Mouse (Mus musculus) adrenal gland, postnatal 10 days (tissue): ENCODE data around the gene Il33. TPM values are rescaled to one million over a fixed set of nuclear protein-coding genes. Genes with fewer than 3 reads are reported as not detected.
"Not testable (repeated sequence)": the region's sequence is repeated elsewhere in the genome, so short reads cannot be mapped to it uniquely, and the experiment has no call there.

ENCODE experiments used
- DNase-seq: peaks from one replicate; pipeline ENCODE4 v3.0.0; 2021; ENCODE audit warnings: mixed read lengths
- total RNA-seq, 2 experiments: library from RNA; stranded (reverse); gene quantifications; 2 replicates each; pipeline ENCODE4 v1.2.3; 2021

Gene Il33
- total RNA-seq, 2 experiments from 2014 or later, result 14.5 to 15.9 TPM

- DNase-seq, result no peak
Measured at GRCm38 (mm10) chr19:29940239-29940638, 15.3 kb downstream of the Il33 start.

- DNase-seq, result no peak
Measured at GRCm38 (mm10) chr19:29941208-29941607, 16.3 kb downstream of the Il33 start.

- DNase-seq, result no peak
Measured at GRCm38 (mm10) chr19:29942358-29942757, 17.4 kb downstream of the Il33 start.

- no peak for DNase-seq
Measured at GRCm38 (mm10) chr19:29944426-29944825, 19.5 kb downstream of the Il33 start.

GRCm38 (mm10) chr19:29944935-29945334 is 20.0 kb downstream of the Il33 start:
- not testable (repeated sequence) for DNase-seq

DNA sequence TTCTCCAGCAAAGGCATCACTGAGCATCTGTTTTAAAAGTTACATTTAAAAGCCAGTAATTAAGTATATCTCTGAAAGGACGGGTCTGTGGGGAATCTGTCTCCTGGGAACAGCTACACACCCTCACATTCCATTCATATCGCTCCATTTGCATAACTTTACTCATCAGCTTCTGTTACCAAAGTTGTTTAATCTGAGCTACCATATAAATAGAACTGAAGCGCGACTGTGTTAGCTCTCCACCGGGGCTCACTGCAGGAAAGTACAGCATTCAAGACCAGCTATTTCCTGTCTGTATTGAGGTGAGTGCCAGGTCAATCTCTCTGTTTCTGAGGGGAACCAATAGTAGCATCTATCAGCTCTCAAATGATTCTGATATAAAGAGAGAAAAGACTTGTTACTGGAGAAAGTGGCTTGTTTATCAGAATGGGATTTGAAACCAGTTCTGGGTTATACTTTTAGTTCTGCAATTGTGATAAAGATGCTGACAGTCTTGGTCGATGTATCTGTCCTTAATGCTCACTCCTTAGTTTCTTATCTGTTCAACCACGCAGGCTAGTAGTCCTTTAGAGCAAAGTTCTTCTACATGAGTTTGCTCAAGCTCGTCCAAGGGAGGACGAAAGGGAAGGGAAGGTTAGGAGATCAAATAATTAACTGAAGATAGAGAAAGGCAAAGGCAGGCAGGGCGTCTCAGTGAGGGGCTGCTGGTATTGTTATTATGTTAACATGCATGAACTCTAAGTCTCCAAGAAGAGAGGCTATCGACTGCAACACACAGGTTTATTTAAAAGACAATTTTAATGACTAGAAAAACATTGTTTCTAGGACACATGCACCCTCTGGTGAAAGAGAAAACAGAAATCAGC is 20.9 kb downstream of the Il33 start:
- no peak for DNase-seq

DNA sequence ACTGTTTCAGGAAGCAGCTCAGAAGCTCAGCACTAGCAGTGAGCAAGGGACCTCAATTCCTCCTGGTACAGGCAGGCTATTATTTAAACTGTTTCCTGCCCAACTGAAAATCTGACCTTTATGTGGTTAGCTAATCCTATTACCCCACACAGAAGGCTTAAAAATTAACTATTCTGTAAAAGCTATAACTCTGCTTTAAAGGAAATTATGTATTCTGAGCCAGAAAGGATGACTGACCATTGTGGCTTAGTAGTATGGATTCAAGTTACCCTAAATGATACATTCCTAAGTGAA is 21.5 kb downstream of the Il33 start:
- no peak for DNase-seq

GRCm38 (mm10) chr19:29947056-29947455 is 22.1 kb downstream of the Il33 start:
- DNase-seq, result no peak

DNA sequence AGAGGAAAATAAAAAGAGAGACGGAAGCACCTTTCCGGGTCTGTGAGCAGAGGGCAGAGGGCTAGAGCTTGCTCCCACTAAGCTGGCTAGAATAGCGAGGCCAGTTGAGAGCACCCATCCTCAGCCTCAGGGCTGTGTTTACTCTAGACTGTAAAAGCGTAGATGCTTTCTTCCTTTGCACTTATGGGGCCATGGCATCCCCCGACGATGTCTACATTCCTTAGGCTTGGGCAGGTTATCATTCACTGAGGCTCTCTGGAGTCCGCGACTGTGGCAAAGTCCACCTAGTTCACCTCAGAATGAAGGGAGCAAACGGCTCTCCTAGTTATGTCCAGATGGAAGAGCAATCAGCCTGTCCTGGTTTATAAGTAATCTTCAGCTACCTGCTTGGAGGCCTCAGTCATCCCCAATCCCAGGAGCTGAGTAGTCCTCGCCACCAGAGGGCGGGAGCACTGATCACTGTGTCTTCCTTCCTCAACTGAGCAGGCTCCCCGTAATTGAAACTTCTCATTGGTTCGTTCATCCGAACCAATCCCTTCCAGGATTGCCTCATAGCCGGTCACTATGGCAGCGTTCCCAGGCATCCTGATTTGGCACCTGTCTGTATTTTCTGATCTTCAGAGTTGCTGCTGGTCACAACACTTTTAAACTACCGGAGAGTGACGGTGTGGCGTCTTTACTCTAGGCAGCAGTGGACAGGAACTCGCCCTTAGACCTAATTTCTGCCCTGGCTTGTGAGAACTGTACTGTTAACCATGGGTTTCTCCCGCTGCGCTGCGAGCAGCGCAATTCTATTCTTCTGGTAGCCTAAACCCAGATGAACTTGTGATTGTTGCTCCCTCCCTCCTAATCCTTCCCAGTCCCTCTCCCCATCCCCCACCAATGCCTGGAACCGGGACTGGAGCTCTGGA is 23.2 kb downstream of the Il33 start:
- DNase-seq, result peak; percentile 79

DNA sequence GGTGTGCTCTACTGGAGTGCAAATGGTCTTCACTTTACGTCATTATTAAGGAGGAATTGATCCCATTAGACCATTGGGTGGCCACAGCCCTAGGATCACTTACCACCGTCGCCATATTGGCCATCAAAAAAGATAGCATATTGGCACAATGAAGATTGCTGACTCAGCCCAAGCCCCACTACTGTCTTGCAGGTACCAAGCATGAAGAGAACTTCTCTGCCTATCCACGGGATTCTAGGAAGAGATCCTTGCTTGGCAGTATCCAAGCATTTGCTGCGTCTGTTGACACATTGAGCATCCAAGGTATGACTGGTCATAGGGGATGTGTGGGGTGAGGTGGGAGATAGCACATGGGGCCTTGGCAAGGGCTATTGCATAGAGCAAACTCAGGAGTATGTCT is 27.6 kb downstream of the Il33 start:
- no peak for DNase-seq

- DNase-seq, result no peak
Measured at GRCm38 (mm10) chr19:29953833-29954232, 28.9 kb downstream of the Il33 start.

DNA sequence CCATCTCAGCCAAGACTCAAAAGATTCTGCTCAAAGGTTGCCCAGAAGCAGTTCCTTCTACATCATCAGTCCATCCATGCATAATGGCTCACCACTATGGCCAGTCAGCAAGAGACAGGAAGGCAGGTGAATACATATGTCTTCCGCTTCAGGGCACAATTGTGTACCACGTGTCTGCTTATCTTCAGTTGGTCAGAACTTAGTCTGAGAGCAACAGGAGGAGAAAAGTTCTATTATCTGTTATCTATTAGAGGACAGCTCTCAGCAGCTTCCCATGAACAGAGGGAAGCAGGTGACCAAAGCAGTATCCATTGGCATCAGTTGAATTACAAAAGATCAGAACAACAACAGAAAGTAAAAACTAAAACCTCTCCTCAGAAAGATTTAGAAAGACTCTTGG is 30.5 kb downstream of the Il33 start:
- DNase-seq, result no peak

DNA sequence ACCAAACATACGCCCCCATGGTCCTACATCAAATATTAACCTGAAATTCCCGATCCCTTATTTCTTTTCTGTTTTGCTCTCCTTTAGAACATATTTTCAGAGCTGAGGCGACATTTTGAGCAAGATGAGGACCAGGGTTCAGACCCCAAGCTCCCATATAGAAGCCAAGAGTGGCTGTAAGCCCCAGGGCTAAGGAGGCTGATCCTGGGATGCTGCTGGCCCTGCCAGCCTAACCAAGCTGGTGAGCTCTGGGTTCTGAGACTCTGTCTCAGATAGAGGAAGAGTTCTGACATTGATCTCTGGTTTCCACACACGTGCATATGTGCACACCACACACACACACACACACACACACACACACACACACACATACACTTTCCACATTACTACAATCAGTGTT is 36.0 kb downstream of the Il33 start:
- DNase-seq, result no peak

GRCm38 (mm10) chr19:29961842-29962241 is 36.9 kb downstream of the Il33 start:
- no peak for DNase-seq

DNA sequence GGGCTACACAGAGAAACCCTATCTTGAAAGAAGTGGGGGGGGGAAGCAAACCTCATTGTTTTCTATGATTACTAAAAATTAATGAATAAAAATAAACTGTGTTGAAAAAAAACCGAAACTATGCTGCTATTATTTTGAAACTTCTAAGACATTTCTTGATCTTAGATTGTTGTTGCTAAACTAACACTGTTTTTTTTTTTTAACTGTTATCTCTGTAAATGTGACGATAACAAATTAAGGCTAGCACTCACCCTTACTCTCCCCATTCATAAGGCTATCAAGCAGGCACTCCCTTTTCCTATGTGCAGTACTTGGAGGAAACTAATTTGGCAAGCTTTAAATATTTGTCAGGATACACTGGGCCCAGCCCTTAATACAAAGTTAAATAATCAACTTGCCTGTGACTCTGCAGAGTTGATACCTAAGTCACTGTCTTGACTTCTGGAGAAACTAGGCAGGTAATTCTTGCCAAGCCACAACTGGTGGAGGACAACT is 38.7 kb downstream of the Il33 start:
- no peak for DNase-seq

DNA sequence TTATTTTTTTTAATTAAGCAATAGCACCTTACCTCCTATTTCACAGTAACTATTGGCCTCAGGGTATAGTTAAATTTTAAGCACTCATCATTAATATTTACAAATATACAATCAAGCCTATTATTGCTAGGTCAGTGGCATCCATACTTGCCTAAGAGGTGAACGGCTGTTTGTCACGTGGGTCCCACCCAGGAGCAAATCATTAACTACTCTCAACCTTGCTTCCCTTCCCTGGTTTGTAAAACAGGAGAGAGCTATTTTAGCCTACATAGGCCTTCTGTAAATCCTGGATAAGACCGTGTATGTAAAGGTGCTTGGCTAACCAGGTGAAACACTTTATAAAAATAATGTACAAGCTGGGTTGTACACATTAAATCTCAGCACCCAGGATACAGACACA is 43.0 kb downstream of the Il33 start:
- DNase-seq, result no peak

- no peak for DNase-seq
Measured at GRCm38 (mm10) chr19:29973396-29973795, 48.5 kb downstream of the Il33 start.

DNA sequence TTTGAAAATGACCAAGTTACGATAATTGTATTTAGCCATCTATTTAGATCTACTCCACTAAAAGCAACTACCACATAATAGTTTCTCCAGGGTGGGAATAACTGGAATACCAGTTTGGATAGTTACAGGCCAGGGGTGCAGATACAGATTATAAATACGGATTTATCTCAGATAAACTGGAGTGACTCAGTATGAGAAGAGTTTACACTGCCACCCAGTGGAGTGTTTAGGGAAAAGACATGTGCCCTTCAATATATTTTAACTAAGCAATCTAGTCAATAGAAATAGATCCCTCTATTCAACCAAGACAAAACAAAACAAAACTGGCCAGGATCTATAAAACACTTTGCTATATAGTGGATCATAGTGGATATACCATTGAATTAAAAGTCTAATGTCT is 53.9 kb downstream of the Il33 start:
- peak; percentile 19 for DNase-seq

- DNase-seq, result no peak
Measured at GRCm38 (mm10) chr19:29979452-29980089, 54.7 kb downstream of the Il33 start.

GRCm38 (mm10) chr19:29984208-29985005 is 59.5 kb downstream of the Il33 start:
- DNase-seq, result peak; percentile 66

DNA sequence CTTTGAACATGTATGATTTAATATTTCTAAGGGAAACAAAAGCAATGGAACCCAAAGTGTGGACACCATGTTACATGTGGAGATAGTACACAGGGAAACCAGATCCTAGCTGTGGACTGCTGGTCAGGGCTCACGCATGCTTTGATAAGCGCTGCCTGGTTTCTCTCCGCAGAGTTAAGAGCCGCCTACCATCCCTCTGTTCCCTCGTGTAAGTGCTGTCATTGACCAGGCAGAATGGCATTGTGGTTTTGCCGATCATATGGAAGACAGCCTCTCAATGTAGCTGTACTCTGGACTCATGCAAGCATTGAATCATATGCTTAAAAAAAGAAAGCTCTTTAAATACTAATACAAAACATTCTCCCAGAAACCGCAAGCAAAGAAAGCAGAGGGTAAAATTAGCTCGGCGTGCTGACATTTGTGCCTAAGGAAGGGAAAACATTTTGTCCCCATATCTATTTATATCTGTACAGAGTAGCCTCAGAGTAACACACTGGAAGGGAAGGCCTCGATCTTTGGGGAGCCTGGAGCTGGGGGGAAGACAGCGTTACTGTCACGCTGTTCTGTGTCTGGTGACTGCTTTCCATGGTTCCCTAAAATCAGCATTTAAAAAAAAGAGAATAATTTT is 61.7 kb downstream of the Il33 start:
- no peak for DNase-seq
